Mouse (Mus musculus): ENCODE results near the gene Glrx2. TPM values are rescaled to one million over a fixed set of nuclear protein-coding genes. Genes with fewer than 3 reads are reported as not detected.
"Not testable (repeated sequence)": the region's sequence is repeated elsewhere in the genome, so short reads cannot be mapped to it uniquely, and the experiment has no call there.

Glrx2 gene
- polyA plus RNA-seq (2012; rRNA removed): 48.1 and 65.8 TPM in 2 replicates
- 74.4 and 77.4 TPM in 2 replicates for polyA plus RNA-seq (2014; fragmentation: Nextera tagmentation; extraction: Ambion mirVana)

- H3K27me3 ChIP-seq (ENCODE audit: control insufficient read depth, insufficient read depth, low read length); H3K4me3 ChIP-seq (replicated peaks; ENCODE audit: low read length); H3K27ac ChIP-seq (replicated peaks; ENCODE audit: low read depth, low read length); DNase-seq (ENCODE audit: low spot score); H3K4me2 ChIP-seq (replicated peaks; ENCODE audit: low read depth, low read length, severe bottlenecking); H3K4me1 ChIP-seq (ENCODE audit: control insufficient read depth, insufficient read depth, low read length); H3K9me3 ChIP-seq (ENCODE audit: control insufficient read depth, low read length); ATAC-seq (ENCODE audit: low FRiP score, low read depth); H3K36me3 ChIP-seq (ENCODE audit: control insufficient read depth, insufficient read depth, low read length); H3K9ac ChIP-seq (ENCODE audit: low read depth, low read length, severe bottlenecking): not testable (repeated sequence)
- WGBS: no CpG with 5 or more reads among the region's 2 CpGs
These were observed at the start of gene Glrx2 for GRCm38 (mm10) chr1:143716038-143716437. TSS of gene Glrx2 (plus strand) at chr1:143716338.

- ATAC-seq (ENCODE audit: low FRiP score, low read depth): no peak
- DNase-seq (ENCODE audit: low spot score): no peak
- no peak overlapping the region for H3K9ac ChIP-seq (ENCODE audit: low read depth, low read length, severe bottlenecking)
- H3K4me1 ChIP-seq (ENCODE audit: control insufficient read depth, insufficient read depth, low read length): no peaks in the 10 kb centered on the region
- H3K4me2 ChIP-seq (replicated peaks; ENCODE audit: low read depth, low read length, severe bottlenecking): no peak overlapping the region
- no peaks in the 10 kb centered on the region for H3K9me3 ChIP-seq (ENCODE audit: control insufficient read depth, low read length)
- H3K27ac ChIP-seq (replicated peaks; ENCODE audit: low read depth, low read length): no peak overlapping the region
- TF ChIP-seq POLR2A (IDR thresholded peaks at IDR 0.05; ENCODE audit: borderline replicate concordance, extremely low read depth, insufficient read depth, insufficient read length): no peak
- H3K4me3 ChIP-seq (replicated peaks; ENCODE audit: low read length): no peak overlapping the region
- no peaks in the 10 kb centered on the region for H3K27me3 ChIP-seq (ENCODE audit: control insufficient read depth, insufficient read depth, low read length)
- peaks cover 33% of the 10 kb centered on the region for H3K36me3 ChIP-seq (ENCODE audit: control insufficient read depth, insufficient read depth, low read length)
- 93% methylated on average over 4 of the region's 4 CpGs for WGBS
These were observed 40.3 kb upstream of the Glrx2 start for GRCm38 (mm10) chr1:143675734-143676361.

- H3K36me3 ChIP-seq (ENCODE audit: control insufficient read depth, insufficient read depth, low read length): peaks cover 45% of the 10 kb centered on the region
- no peaks in the 10 kb centered on the region for H3K27me3 ChIP-seq (ENCODE audit: control insufficient read depth, insufficient read depth, low read length)
- DNase-seq (ENCODE audit: low spot score): no peak
These were observed 35.0 kb upstream of the Glrx2 start for GRCm38 (mm10) chr1:143681108-143681507.

GRCm38 (mm10) chr1:143684849-143685248 lies 31.3 kb upstream of the Glrx2 start:
- 83% methylated on average over 3 of the region's 3 CpGs for WGBS
- no peaks in the 10 kb centered on the region for H3K4me1 ChIP-seq (ENCODE audit: control insufficient read depth, insufficient read depth, low read length)
- H3K4me3 ChIP-seq (replicated peaks; ENCODE audit: low read length): no peak overlapping the region
- H3K27me3 ChIP-seq (ENCODE audit: control insufficient read depth, insufficient read depth, low read length): no peaks in the 10 kb centered on the region
- no peak for TF ChIP-seq POLR2A (IDR thresholded peaks at IDR 0.05; ENCODE audit: borderline replicate concordance, extremely low read depth, insufficient read depth, insufficient read length)
- DNase-seq (ENCODE audit: low spot score): no peak
- ATAC-seq (ENCODE audit: low FRiP score, low read depth): no peak
- H3K27ac ChIP-seq (replicated peaks; ENCODE audit: low read depth, low read length): no peak overlapping the region
- H3K36me3 ChIP-seq (ENCODE audit: control insufficient read depth, insufficient read depth, low read length): peaks cover 49% of the 10 kb centered on the region
- H3K9ac ChIP-seq (ENCODE audit: low read depth, low read length, severe bottlenecking): no peak overlapping the region
- no peaks in the 10 kb centered on the region for H3K9me3 ChIP-seq (ENCODE audit: control insufficient read depth, low read length)
- no peak overlapping the region for H3K4me2 ChIP-seq (replicated peaks; ENCODE audit: low read depth, low read length, severe bottlenecking)

More at GRCm38 (mm10) chr1:143681108-143681507, 35.0 kb upstream of the Glrx2 start:
- TF ChIP-seq POLR2A (IDR thresholded peaks at IDR 0.05; ENCODE audit: borderline replicate concordance, extremely low read depth, insufficient read depth, insufficient read length): no peak
- ATAC-seq (ENCODE audit: low FRiP score, low read depth): no peak
- WGBS: 97% methylated on average over 5 of the region's 5 CpGs
- no peak overlapping the region for H3K27ac ChIP-seq (replicated peaks; ENCODE audit: low read depth, low read length)
- no peaks in the 10 kb centered on the region for H3K4me1 ChIP-seq (ENCODE audit: control insufficient read depth, insufficient read depth, low read length)
- no peaks in the 10 kb centered on the region for H3K9me3 ChIP-seq (ENCODE audit: control insufficient read depth, low read length)
- no peak overlapping the region for H3K4me3 ChIP-seq (replicated peaks; ENCODE audit: low read length)
- no peak overlapping the region for H3K4me2 ChIP-seq (replicated peaks; ENCODE audit: low read depth, low read length, severe bottlenecking)
- no peak overlapping the region for H3K9ac ChIP-seq (ENCODE audit: low read depth, low read length, severe bottlenecking)

GRCm38 (mm10) chr1:143701736-143702135 lies 14.4 kb upstream of the Glrx2 start:
- Histone ChIP-seq H3K4me2 (replicated peaks; ENCODE audit: low read depth, low read length, severe bottlenecking) (peak overlapping the region; percentile 46), H3K9ac (ENCODE audit: low read depth, low read length, severe bottlenecking) (peak overlapping the region; percentile 91), H3K36me3 (ENCODE audit: control insufficient read depth, insufficient read depth, low read length) (peaks cover 7% of the 10 kb centered on the region; the same call in 1 of the 2 replicates), H3K27ac (replicated peaks; ENCODE audit: low read depth, low read length) (peak overlapping the region; percentile 91), H3K4me3 (replicated peaks; ENCODE audit: low read length) (peak overlapping the region; percentile 86), H3K27me3 (ENCODE audit: control insufficient read depth, insufficient read depth, low read length) (no peaks in the 10 kb centered on the region), H3K4me1 (ENCODE audit: control insufficient read depth, insufficient read depth, low read length) (peaks cover 5% of the 10 kb centered on the region; the same call in 1 of the 2 replicates), H3K9me3 (ENCODE audit: control insufficient read depth, low read length) (no peaks in the 10 kb centered on the region)
- DNase-seq (ENCODE audit: low spot score): no peak
- no peak for ATAC-seq (ENCODE audit: low FRiP score, low read depth)
- no peak for TF ChIP-seq POLR2A (IDR thresholded peaks at IDR 0.05; ENCODE audit: borderline replicate concordance, extremely low read depth, insufficient read depth, insufficient read length)
- WGBS: under 1% methylated on average over 13 of the region's 13 CpGs

All from limb, embryonic 14.5 days (tissue).